In the genomic region with DNA sequence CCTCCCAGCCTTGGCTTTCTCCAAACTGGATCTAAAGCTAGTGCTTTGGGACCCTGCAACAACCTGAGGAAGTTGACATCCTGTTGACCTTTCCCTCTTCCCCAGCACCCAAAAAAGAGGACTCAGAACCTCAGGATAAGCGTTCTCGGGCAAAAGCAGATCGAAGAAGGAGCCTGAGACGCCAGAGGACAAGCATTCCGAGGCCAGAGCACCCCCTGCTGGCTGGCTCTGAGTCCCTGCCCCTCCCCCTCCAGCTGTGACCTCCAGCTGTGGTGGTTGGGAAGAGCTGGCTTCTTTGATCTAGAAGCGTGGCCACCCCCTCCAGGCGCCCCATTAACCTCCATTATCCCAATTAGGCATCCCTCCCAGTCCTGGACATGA, we compare ENCODE assay signal across 8 mouse cellular contexts. TPM values are rescaled to one million over a fixed set of nuclear protein-coding genes. Genes with fewer than 3 reads are reported as not detected.
DNase-seq lines count a peak whose midpoint lies in the region; ATAC-seq lines count a peak whose summit lies in the region.

No protein-coding gene starts in this region.

- DNase-seq in ES-CJ7 (ENCODE audit: low read depth, low spot score): peak; percentile 90
- peak; percentile 41 for DNase-seq in cerebellum, adult 8-10 months
- peak; percentile 87 for DNase-seq in forelimb bud, embryonic 11.5 days (ENCODE audit: low read depth, low spot score)
- DNase-seq in layer of hippocampus, postnatal 14 days (ENCODE audit: low spot score in 2 of 2): peak; percentile 63 to 67
- peak; percentile 96 for DNase-seq in lung, postnatal 10 days
- peak; percentile 84 for DNase-seq in ovary, postnatal 14 days (ENCODE audit: low spot score)
- DNase-seq in thymus, postnatal 14 days: peak; percentile 88

- ATAC-seq in hematopoietic stem cell, adult 5-6 weeks (replicated peaks in 1 of 2; ENCODE audit: insufficient read depth in 1 of 2, low FRiP score in 2 of 2, low TSS enrichment in 1 of 2, low read depth in 1 of 2, poor library complexity in 2 of 2, severe bottlenecking in 2 of 2): peak; percentile 51 to 83

RNA-seq across cellular contexts. Expression of gene Sp7, which starts 10.2 kb away (rescaled TPM):
- not detected in 2 replicates for total RNA-seq in hematopoietic stem cell, adult 5-6 weeks (2017)
- under 1 TPM; 0.69 to 0.90 TPM for total RNA-seq in layer of hippocampus, postnatal 14 days (2021)

RNA-seq across cellular contexts. Expression of gene Aaas, which starts 26.6 kb away (rescaled TPM):
- 48.4 and 91.9 TPM in 2 replicates for total RNA-seq in hematopoietic stem cell, adult 5-6 weeks (2017)
- total RNA-seq in layer of hippocampus, postnatal 14 days (2021): 10 to 100 TPM; 25.5 to 27.7 TPM

RNA-seq across cellular contexts. Expression of gene Sp1, which starts 28.8 kb away (rescaled TPM):
- 73.0 and 88.0 TPM in 2 replicates for total RNA-seq in hematopoietic stem cell, adult 5-6 weeks (2017)
- total RNA-seq in layer of hippocampus, postnatal 14 days (2021): 10 to 100 TPM; 22.9 to 28.3 TPM

RNA-seq across cellular contexts. Expression of gene Myg1, which starts 45.6 kb away (rescaled TPM):
- 35.7 and 75.9 TPM in 2 replicates for total RNA-seq in hematopoietic stem cell, adult 5-6 weeks (2017)
- 10 to 100 TPM; 51.8 to 61.3 TPM for total RNA-seq in layer of hippocampus, postnatal 14 days (2021)

RNA-seq across cellular contexts. Expression of gene Pfdn5, which starts 51.2 kb away (rescaled TPM):
- total RNA-seq in hematopoietic stem cell, adult 5-6 weeks (2017): 273 and 464 TPM in 2 replicates
- 100 to 1,000 TPM; 317 to 334 TPM for total RNA-seq in layer of hippocampus, postnatal 14 days (2021)

Comparison
In these comparisons a context has a peak if more than half of its experiments do, and no peak if none do; other contexts are left out.
1. Peak in every context shown above with its lines: DNase-seq and ATAC-seq.
2. DNase-seq: peak in every context shown above with its lines; median percentile 96 in lung, postnatal 10 days; 90 in ES-CJ7; 88 in thymus, postnatal 14 days; 87 in forelimb bud, embryonic 11.5 days; 84 in ovary, postnatal 14 days; 65 in layer of hippocampus, postnatal 14 days; 41 in cerebellum, adult 8-10 months.